Mouse (Mus musculus): ENCODE results near the gene Parp11. TPM values are rescaled to one million over a fixed set of nuclear protein-coding genes. Genes with fewer than 3 reads are reported as not detected.

The Parp11 gene
- polyA plus RNA-seq, 1 experiment from 2014 or later: 8.0 TPM

DNA sequence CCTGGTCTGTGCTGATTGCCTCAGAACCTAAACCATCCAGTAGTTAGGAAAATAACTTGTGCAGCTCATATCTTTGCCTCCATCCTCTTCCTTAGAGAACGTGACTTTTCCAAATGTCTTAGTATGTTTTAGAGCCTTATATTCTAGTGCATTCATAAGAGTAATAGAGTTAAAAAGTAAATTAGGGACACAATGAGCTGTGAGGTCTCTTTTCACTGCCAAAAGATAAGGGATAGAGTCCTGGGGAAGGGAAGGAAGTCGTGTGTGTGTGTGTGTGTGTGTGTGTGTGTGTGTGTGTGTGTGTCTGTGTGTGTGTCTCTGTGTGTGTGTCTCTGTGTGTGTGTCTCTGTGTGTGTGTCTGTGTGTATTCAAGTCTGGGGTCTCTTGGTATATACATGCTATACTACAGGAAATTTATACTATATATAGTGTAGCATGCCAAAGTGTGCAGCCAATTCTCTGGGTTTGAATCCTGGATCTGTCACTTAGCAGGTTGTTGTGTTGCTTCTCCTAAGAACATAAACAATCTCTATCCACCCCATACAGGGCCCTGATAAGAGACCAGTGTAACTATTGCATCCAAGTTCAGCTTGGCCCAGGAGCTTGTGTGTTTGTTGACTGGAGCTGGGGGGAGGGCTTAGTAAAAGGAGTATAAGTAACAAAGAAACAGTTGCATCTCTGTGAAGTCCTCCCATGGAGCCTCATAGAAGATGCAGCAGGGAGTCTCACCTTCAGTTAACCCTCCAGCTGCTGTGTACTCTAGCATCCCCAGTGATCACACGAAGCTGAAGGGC is 85.0 kb downstream of the Parp11 start:
- Histone ChIP-seq H3K4me1 (replicated peaks; ENCODE audit: control insufficient read depth, insufficient read depth, low read length) (no peaks in the 10 kb centered on the region), H3K9me3 (ENCODE audit: control insufficient read depth) (no peaks in the 10 kb centered on the region), H3K27ac (ENCODE audit: low read depth, low read length) (no peak overlapping the region), H3K9ac (ENCODE audit: low read depth, low read length) (no peak overlapping the region), H3K27me3 (replicated peaks; ENCODE audit: control insufficient read depth, insufficient read depth, low read length) (no peaks in the 10 kb centered on the region), H3K36me3 (ENCODE audit: control insufficient read depth, insufficient read depth) (no peaks in the 10 kb centered on the region), H3K4me2 (replicated peaks; ENCODE audit: low read depth) (no peak overlapping the region), H3K4me3 (ENCODE audit: low read depth, low read length) (no peak overlapping the region)
- WGBS: 39% methylated on average over 3 of the region's 3 CpGs
- ATAC-seq: no peak
- TF ChIP-seq CTCF (IDR thresholded peaks at IDR 0.05; ENCODE audit: low read depth): no peak

DNA sequence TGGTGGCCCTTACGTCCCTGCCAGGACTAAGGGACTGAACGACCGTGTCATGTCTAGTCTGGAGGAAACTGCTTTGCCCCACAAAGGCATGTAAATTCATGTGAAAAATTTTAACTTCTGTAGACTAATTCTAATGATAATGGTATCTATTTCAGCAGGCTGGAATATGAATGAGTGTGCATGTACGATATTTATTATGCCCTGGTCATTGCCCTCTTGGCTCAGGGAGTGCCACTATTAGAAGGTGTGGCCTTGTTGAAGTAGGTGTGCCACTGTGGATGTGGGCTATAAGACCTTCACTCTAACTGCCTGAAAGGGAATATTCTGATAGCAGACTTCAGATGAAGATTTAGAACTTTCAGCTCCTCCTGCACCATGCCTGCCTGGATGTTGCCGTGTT is 85.7 kb downstream of the Parp11 start:
- H3K27me3 ChIP-seq (replicated peaks; ENCODE audit: control insufficient read depth, insufficient read depth, low read length): no peaks in the 10 kb centered on the region
- TF ChIP-seq CTCF (IDR thresholded peaks at IDR 0.05; ENCODE audit: low read depth): no peak
- WGBS: 58% methylated on average over 5 of the region's 5 CpGs
- H3K36me3 ChIP-seq (ENCODE audit: control insufficient read depth, insufficient read depth): no peaks in the 10 kb centered on the region
- H3K9me3 ChIP-seq (ENCODE audit: control insufficient read depth): no peaks in the 10 kb centered on the region
- H3K4me3 ChIP-seq (ENCODE audit: low read depth, low read length): no peak overlapping the region
- no peak for ATAC-seq
- no peaks in the 10 kb centered on the region for H3K4me1 ChIP-seq (replicated peaks; ENCODE audit: control insufficient read depth, insufficient read depth, low read length)
- H3K9ac ChIP-seq (ENCODE audit: low read depth, low read length): no peak overlapping the region
- no peak overlapping the region for H3K27ac ChIP-seq (ENCODE audit: low read depth, low read length)
- no peak overlapping the region for H3K4me2 ChIP-seq (replicated peaks; ENCODE audit: low read depth)

DNA sequence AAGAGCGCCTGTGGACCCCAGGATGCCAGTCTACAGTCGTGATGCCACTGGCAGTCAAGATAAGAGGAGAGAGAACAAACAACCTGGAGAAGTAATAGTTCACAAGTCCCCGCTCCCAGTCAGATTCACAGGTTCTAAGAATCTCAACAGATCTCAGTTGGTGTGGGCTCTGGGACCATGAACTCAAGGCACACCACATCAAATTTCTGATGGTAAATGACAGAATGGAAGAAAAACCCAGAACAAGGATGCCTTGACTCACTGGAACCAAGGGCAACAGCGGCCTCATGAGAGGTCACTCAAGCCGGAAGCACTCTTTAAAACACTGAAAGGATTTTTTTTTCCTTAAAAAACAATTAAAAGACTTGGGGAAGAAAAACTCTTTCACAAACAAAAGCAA is 87.1 kb downstream of the Parp11 start:
- H3K4me2 ChIP-seq (replicated peaks; ENCODE audit: low read depth): no peak overlapping the region
- no peak overlapping the region for H3K4me3 ChIP-seq (ENCODE audit: low read depth, low read length)
- H3K9me3 ChIP-seq (ENCODE audit: control insufficient read depth): no peaks in the 10 kb centered on the region
- H3K4me1 ChIP-seq (replicated peaks; ENCODE audit: control insufficient read depth, insufficient read depth, low read length): no peaks in the 10 kb centered on the region
- H3K27ac ChIP-seq (ENCODE audit: low read depth, low read length): no peak overlapping the region
- no peaks in the 10 kb centered on the region for H3K27me3 ChIP-seq (replicated peaks; ENCODE audit: control insufficient read depth, insufficient read depth, low read length)
- whole genome bisulfite sequencing: 79% methylated on average over 5 of the region's 5 CpGs
- no peak for ATAC-seq
- H3K36me3 ChIP-seq (ENCODE audit: control insufficient read depth, insufficient read depth): no peaks in the 10 kb centered on the region
- no peak for TF ChIP-seq CTCF (IDR thresholded peaks at IDR 0.05; ENCODE audit: low read depth)
- no peak overlapping the region for H3K9ac ChIP-seq (ENCODE audit: low read depth, low read length)

DNA sequence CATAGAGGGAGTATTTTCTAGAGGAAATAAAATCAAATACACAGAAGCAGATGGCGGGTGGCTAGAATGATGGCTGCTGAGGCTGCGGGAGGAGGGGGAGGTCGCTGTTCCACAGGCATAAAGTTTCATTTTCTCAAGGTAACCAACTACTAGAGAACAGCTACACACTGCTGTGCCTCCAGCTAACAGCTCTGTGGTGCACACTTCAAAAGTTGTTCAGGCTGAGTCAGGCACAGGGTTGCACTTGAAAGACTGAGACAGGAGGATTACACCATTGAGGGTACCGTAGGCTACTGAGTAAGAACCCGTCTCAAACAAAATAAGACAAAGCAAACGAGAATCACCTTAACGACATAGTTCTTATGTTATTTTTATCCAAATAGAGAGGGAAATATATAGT is 90.4 kb downstream of the Parp11 start:
- Histone ChIP-seq H3K4me1 (replicated peaks; ENCODE audit: control insufficient read depth, insufficient read depth, low read length) (no peaks in the 10 kb centered on the region), H3K4me2 (replicated peaks; ENCODE audit: low read depth) (no peak overlapping the region), H3K9me3 (ENCODE audit: control insufficient read depth) (no peaks in the 10 kb centered on the region), H3K9ac (ENCODE audit: low read depth, low read length) (no peak overlapping the region), H3K4me3 (ENCODE audit: low read depth, low read length) (no peak overlapping the region), H3K27me3 (replicated peaks; ENCODE audit: control insufficient read depth, insufficient read depth, low read length) (0 out of 2 replicates have a peak, but pooled peaks cover 6% of the 10 kb centered on the region), H3K27ac (ENCODE audit: low read depth, low read length) (no peak overlapping the region), H3K36me3 (ENCODE audit: control insufficient read depth, insufficient read depth) (no peaks in the 10 kb centered on the region)
- WGBS: 70% methylated on average over 7 of the region's 7 CpGs
- TF ChIP-seq CTCF (IDR thresholded peaks at IDR 0.05; ENCODE audit: low read depth): no peak
- ATAC-seq: no peak

DNA sequence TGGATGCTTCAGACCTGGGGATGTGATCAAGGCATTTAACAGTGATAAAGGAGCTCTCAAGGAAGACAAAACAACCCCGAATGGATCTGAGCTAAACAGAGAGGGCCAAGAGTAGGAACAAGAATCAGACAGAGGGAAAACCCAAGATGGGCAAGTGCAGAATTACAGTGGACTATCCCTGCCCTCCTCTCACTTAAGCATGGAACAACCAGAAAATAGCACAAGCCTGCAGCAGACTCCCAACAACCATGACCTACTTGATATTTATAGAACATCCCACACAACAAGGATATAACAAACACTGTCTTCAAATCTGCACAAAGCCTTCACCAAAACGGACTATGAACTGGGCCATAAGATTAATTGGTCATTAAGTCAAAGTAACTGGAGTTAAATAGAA is 91.5 kb downstream of the Parp11 start:
- 61% methylated on average over 2 of the region's 2 CpGs for WGBS
- Histone ChIP-seq H3K27ac (ENCODE audit: low read depth, low read length) (no peak overlapping the region), H3K4me2 (replicated peaks; ENCODE audit: low read depth) (no peak overlapping the region), H3K9ac (ENCODE audit: low read depth, low read length) (no peak overlapping the region), H3K4me1 (replicated peaks; ENCODE audit: control insufficient read depth, insufficient read depth, low read length) (no peaks in the 10 kb centered on the region), H3K9me3 (ENCODE audit: control insufficient read depth) (no peaks in the 10 kb centered on the region), H3K27me3 (replicated peaks; ENCODE audit: control insufficient read depth, insufficient read depth, low read length) (0 out of 2 replicates have a peak, but pooled peaks cover 6% of the 10 kb centered on the region), H3K4me3 (ENCODE audit: low read depth, low read length) (no peak overlapping the region), H3K36me3 (ENCODE audit: control insufficient read depth, insufficient read depth) (no peaks in the 10 kb centered on the region)
- no peak for TF ChIP-seq CTCF (IDR thresholded peaks at IDR 0.05; ENCODE audit: low read depth)
- no peak for ATAC-seq

DNA sequence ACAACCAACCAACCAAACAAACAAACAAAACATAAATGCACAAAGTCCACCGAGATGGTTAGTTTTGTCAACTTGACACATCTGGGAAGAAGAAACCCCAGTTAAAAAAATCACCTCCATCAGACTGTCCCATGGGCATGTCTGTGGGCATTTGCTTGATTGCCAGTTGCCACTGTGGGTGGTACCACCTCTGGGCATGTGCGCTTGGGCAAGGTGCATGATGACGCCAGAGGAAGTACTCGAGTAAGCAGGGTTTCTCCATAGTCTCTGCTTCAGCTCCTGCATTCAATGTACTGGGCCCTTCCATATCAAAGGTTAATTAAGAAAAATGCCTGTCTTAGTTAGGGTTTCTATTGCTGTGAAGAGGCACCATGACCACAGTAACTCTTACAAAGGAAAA is 92.6 kb downstream of the Parp11 start:
- H3K4me3 ChIP-seq (ENCODE audit: low read depth, low read length): no peak overlapping the region
- no peaks in the 10 kb centered on the region for H3K9me3 ChIP-seq (ENCODE audit: control insufficient read depth)
- H3K36me3 ChIP-seq (ENCODE audit: control insufficient read depth, insufficient read depth): no peaks in the 10 kb centered on the region
- WGBS: 86% methylated on average over 4 of the region's 4 CpGs
- H3K9ac ChIP-seq (ENCODE audit: low read depth, low read length): no peak overlapping the region
- ATAC-seq: no peak
- no peak overlapping the region for H3K27ac ChIP-seq (ENCODE audit: low read depth, low read length)
- 0 out of 2 replicates have a peak, but pooled peaks cover 6% of the 10 kb centered on the region for H3K27me3 ChIP-seq (replicated peaks; ENCODE audit: control insufficient read depth, insufficient read depth, low read length)
- H3K4me2 ChIP-seq (replicated peaks; ENCODE audit: low read depth): no peak overlapping the region
- no peaks in the 10 kb centered on the region for H3K4me1 ChIP-seq (replicated peaks; ENCODE audit: control insufficient read depth, insufficient read depth, low read length)
- no peak for TF ChIP-seq CTCF (IDR thresholded peaks at IDR 0.05; ENCODE audit: low read depth)

All from intestine, postnatal 0 days (tissue).